Mouse (Mus musculus): ENCODE data around the gene Liph. TPM values are rescaled to one million over a fixed set of nuclear protein-coding genes. Genes with fewer than 3 reads are reported as not detected.
A peak's percentile ranks its signal among the peaks of the same experiment; 100 is the strongest.
"Not testable (repeated sequence)": the region's sequence is repeated elsewhere in the genome, so short reads cannot be mapped to it uniquely, and the experiment has no call there.

Gene Liph
- total RNA-seq, 2 experiments from 2014 or later: 0.12 TPM; not detected in 1

GRCm38 (mm10) chr16:21983146-21983545 lies 12.3 kb downstream of the Liph start:
- DNase-seq: no peak
- intact Hi-C loops (cut with DNase I): no loop called here

GRCm38 (mm10) chr16:21977347-21977746 lies 18.1 kb downstream of the Liph start:
- DNase-seq: no peak
- intact Hi-C loops (cut with DNase I): no loop called here

- DNase-seq: peak; percentile 3
- intact Hi-C loops (cut with DNase I): no loop called here
Observed at GRCm38 (mm10) chr16:21976203-21976602, 19.3 kb downstream of the Liph start.

GRCm38 (mm10) chr16:21971446-21971845 lies 24.0 kb downstream of the Liph start:
- DNase-seq: no peak
- intact Hi-C loops (cut with DNase I): no loop called here

GRCm38 (mm10) chr16:21970536-21970935 lies 24.9 kb downstream of the Liph start:
- intact Hi-C loops (cut with DNase I): no loop called here
- DNase-seq: no peak

- DNase-seq: no peak
- intact Hi-C loops (cut with DNase I): no loop called here
Observed at GRCm38 (mm10) chr16:21969874-21970273, 25.6 kb downstream of the Liph start.

GRCm38 (mm10) chr16:21965576-21965975 lies 29.9 kb downstream of the Liph start:
- DNase-seq: no peak
- intact Hi-C loops (cut with DNase I): no loop called here

- intact Hi-C loops (cut with DNase I): no loop called here
- peak; percentile 48 to 53 for DNase-seq
Observed at GRCm38 (mm10) chr16:21955591-21955990, 39.9 kb downstream of the Liph start.

- intact Hi-C loops (cut with DNase I): loop anchor here (5.0 kb wide), 1 partner anchor 60 kb away; the partner anchor contains the start of gene Senp2
- DNase-seq: peak; percentile 88 to 91
Observed at GRCm38 (mm10) chr16:21946761-21947715, 48.4 kb downstream of the Liph start, which contains the start of gene Tmem41a. Gene Tmem41a, minus strand, starts transcription at chr16:21947552.

- intact Hi-C loops (cut with DNase I): no loop called here
- DNase-seq: no peak
Observed at GRCm38 (mm10) chr16:21928471-21928870, 67.0 kb downstream of the Liph start.

GRCm38 (mm10) chr16:21916681-21917080 lies 78.8 kb downstream of the Liph start:
- intact Hi-C loops (cut with DNase I): no loop called here
- peak; percentile 8 to 18 for DNase-seq

GRCm38 (mm10) chr16:21913347-21913746 lies 82.1 kb downstream of the Liph start:
- DNase-seq: no peak
- intact Hi-C loops (cut with DNase I): no loop called here

- DNase-seq; intact Hi-C loops (cut with DNase I): not testable (repeated sequence)
Observed at GRCm38 (mm10) chr16:21908906-21909305, 86.6 kb downstream of the Liph start.

GRCm38 (mm10) chr16:21906902-21907301 lies 88.6 kb downstream of the Liph start:
- no peak for DNase-seq
- intact Hi-C loops (cut with DNase I): no loop called here

- intact Hi-C loops (cut with DNase I): no loop called here
- DNase-seq: no peak
Observed at GRCm38 (mm10) chr16:21905996-21906395, 89.5 kb downstream of the Liph start.

- no peak for DNase-seq
- intact Hi-C loops (cut with DNase I): no loop called here
Observed at GRCm38 (mm10) chr16:21904636-21905035, 90.8 kb downstream of the Liph start.

Other genes starting within 250 kb of the Liph start
- gene Ehhadh, start 207.9 kb downstream of the Liph start, total RNA-seq (2021): 10 to 100 TPM; 12.9 to 18.9 TPM
- 1 to 10 TPM in 1 of 2 experiments, under 1 TPM in 1; 0.89 to 1.3 TPM for gene Map3k13, start 201.3 kb downstream of the Liph start, total RNA-seq (2021)
- gene Tmem41a, start 48.1 kb downstream of the Liph start, total RNA-seq (2021): 10 to 100 TPM; 14.4 to 15.5 TPM
- 10 to 100 TPM; 19.9 to 22.8 TPM for gene Senp2, start 13.8 kb upstream of the Liph start, total RNA-seq (2021)
- 10 to 100 TPM; 11.6 to 20.0 TPM for gene Igf2bp2, start 167.6 kb upstream of the Liph start, total RNA-seq (2021)